Mouse (Mus musculus): Measurements from ENCODE around the gene Tbc1d8. TPM values are rescaled to one million over a fixed set of nuclear protein-coding genes. Genes with fewer than 3 reads are reported as not detected.

Gene Tbc1d8
- total and polyA plus RNA-seq, 2 experiments from 2014 or later: 6.4 to 16.7 TPM

DNA sequence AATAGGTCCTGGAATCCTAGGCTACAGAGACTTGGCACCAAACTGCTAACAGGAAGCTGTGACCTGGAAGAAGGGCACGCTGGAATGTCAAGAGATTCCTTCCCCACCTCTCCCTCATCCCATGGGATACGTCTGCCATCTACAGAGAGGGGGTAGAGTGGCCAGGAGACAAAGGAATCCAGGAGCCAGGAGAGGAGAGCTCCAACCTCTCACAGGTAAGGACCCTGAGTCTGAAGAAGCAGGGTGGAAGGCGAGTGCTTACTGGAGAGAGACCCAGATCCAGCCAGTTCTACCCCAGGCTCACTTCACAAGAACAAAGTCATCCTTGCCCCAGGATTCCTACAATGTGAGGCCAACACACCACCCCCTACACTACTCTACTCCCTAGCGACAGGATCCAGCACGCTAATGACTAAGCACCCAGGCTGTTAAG is 22.1 kb downstream of the Tbc1d8 start:
- ATAC-seq (ENCODE audit: insufficient read depth, low read depth) (no peak), DNase-seq (ENCODE audit: low spot score) (no peak)
- Histone ChIP-seq H3K36me3 (replicated peaks; ENCODE audit: control insufficient read depth, insufficient read depth, low read length) (no peaks in the 10 kb centered on the region), H3K4me3 (ENCODE audit: low read depth, low read length) (no peak overlapping the region), H3K4me1 (ENCODE audit: control insufficient read depth, insufficient read depth) (peaks cover 21% of the 10 kb centered on the region), H3K9ac (replicated peaks; ENCODE audit: low read depth, low read length) (no peak overlapping the region), H3K4me2 (ENCODE audit: low read depth, low read length) (no peak overlapping the region), H3K27ac (ENCODE audit: low read depth) (no peak overlapping the region), H3K27me3 (ENCODE audit: control insufficient read depth, insufficient read depth, low read length) (no peaks in the 10 kb centered on the region), H3K9me3 (replicated peaks; ENCODE audit: control insufficient read depth, low read length) (no peaks in the 10 kb centered on the region)
- WGBS: 62% methylated on average over 5 of the region's 5 CpGs
- TF ChIP-seq EP300 (IDR thresholded peaks at IDR 0.05; ENCODE audit: low read depth): no peak
- no peak for TF ChIP-seq CTCF (IDR thresholded peaks at IDR 0.05; ENCODE audit: low read depth)

DNA sequence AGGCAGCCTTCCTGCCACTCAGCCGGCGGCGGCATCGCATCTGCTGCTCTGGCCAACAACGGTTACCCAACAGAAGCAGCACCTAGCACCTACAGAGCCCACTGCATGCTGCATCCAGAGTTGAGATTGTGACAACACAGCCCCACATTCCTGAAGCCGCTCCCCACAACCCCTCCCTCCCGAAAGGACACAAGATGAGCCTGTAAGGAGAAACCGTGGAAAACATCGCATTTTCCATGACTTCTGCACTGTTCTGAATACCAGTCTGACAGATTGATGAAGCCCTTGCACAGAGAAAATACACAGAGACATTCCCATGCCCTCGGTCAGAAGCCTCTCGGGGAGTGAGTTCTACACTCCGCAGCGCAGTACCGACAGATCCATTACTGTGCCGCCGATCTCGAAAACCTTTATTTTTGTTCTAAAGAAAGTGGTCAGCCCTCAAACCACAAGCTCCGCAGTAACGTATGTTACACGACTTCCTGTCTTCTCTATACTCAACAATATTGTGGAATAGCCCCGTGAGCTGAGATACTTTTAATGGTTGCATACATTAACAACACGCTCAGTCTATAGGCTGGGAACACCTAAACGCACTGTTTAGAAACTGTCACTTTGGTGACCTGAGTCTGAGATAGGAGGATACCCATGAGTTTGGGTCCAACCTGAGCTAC is 23.1 kb downstream of the Tbc1d8 start:
- no peak overlapping the region for H3K27ac ChIP-seq (ENCODE audit: low read depth)
- no peaks in the 10 kb centered on the region for H3K9me3 ChIP-seq (replicated peaks; ENCODE audit: control insufficient read depth, low read length)
- H3K27me3 ChIP-seq (ENCODE audit: control insufficient read depth, insufficient read depth, low read length): no peaks in the 10 kb centered on the region
- WGBS: 77% methylated on average over 23 of the region's 23 CpGs
- H3K4me2 ChIP-seq (ENCODE audit: low read depth, low read length): no peak overlapping the region
- ATAC-seq (ENCODE audit: insufficient read depth, low read depth) (no peak), DNase-seq (ENCODE audit: low spot score) (no peak)
- no peak overlapping the region for H3K4me3 ChIP-seq (ENCODE audit: low read depth, low read length)
- H3K9ac ChIP-seq (replicated peaks; ENCODE audit: low read depth, low read length): no peak overlapping the region
- TF ChIP-seq EP300 (IDR thresholded peaks at IDR 0.05; ENCODE audit: low read depth): no peak
- TF ChIP-seq CTCF (IDR thresholded peaks at IDR 0.05; ENCODE audit: low read depth): no peak
- H3K36me3 ChIP-seq (replicated peaks; ENCODE audit: control insufficient read depth, insufficient read depth, low read length): no peaks in the 10 kb centered on the region
- peaks cover 27% of the 10 kb centered on the region for H3K4me1 ChIP-seq (ENCODE audit: control insufficient read depth, insufficient read depth)

DNA sequence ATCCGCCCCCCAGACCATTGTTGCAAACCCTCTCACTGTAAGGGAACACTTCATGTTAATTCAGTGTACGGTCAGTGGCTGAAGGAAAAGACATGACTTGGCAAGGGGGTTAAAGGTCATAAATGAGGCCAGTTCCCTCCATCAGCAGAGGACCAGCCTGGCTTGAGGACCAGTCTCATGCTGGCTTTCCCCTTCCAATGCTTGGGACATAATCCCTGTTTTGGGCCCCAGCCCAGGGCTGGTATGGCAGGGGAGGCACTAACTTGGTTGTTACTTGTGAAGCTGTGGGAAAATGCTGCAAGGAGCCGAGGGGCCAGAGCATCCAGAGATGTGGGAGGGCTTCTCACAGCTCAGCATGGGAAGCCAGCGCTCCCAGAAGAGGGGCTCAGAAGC is 23.8 kb downstream of the Tbc1d8 start:
- DNase-seq (ENCODE audit: low spot score): no peak
- peaks cover 33% of the 10 kb centered on the region for H3K4me1 ChIP-seq (ENCODE audit: control insufficient read depth, insufficient read depth)
- no peak overlapping the region for H3K4me3 ChIP-seq (ENCODE audit: low read depth, low read length)
- no peak overlapping the region for H3K4me2 ChIP-seq (ENCODE audit: low read depth, low read length)
- no peaks in the 10 kb centered on the region for H3K9me3 ChIP-seq (replicated peaks; ENCODE audit: control insufficient read depth, low read length)
- no peak overlapping the region for H3K27ac ChIP-seq (ENCODE audit: low read depth)
- H3K9ac ChIP-seq (replicated peaks; ENCODE audit: low read depth, low read length): no peak overlapping the region
- 72% methylated on average over 4 of the region's 4 CpGs for WGBS
- H3K36me3 ChIP-seq (replicated peaks; ENCODE audit: control insufficient read depth, insufficient read depth, low read length): no peaks in the 10 kb centered on the region
- no peak for ATAC-seq (ENCODE audit: insufficient read depth, low read depth)
- H3K27me3 ChIP-seq (ENCODE audit: control insufficient read depth, insufficient read depth, low read length): no peaks in the 10 kb centered on the region
- no peak for TF ChIP-seq EP300 (IDR thresholded peaks at IDR 0.05; ENCODE audit: low read depth)
- TF ChIP-seq CTCF (IDR thresholded peaks at IDR 0.05; ENCODE audit: low read depth): no peak

DNA sequence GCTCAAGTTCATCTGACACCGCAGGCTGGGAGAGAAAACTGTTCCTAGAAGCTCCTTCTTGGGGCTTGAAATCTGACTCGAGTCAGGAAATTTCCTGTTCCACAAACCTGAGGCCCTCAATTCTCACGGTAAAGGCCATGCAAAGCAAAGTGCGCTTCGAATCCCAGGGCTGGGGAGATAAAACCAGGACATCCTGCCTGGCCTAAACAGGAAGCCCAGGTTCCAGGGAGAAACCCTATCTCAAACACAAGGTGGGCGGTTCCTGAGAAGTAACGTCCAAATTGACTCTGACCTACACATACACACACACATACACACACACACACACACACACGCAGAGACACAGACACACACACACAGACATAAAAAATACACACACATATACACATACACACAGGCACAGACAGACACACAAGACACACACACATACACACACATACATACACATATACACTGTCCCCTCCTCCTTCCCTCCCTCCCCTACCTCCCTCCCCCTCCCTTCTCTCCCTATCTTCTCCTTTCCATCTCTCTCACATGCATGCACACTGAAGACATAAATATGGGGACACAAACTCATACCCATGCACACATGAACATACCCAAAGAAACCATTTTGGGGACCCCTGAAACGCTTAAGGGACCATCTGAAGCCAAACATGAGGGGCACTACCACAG is 24.3 kb downstream of the Tbc1d8 start:
- Histone ChIP-seq H3K4me1 (ENCODE audit: control insufficient read depth, insufficient read depth) (peaks cover 39% of the 10 kb centered on the region), H3K36me3 (replicated peaks; ENCODE audit: control insufficient read depth, insufficient read depth, low read length) (no peaks in the 10 kb centered on the region), H3K27me3 (ENCODE audit: control insufficient read depth, insufficient read depth, low read length) (no peaks in the 10 kb centered on the region), H3K9me3 (replicated peaks; ENCODE audit: control insufficient read depth, low read length) (no peaks in the 10 kb centered on the region), H3K27ac (ENCODE audit: low read depth) (peak overlapping the region; percentile 57; the same call in 1 of the 2 replicates), H3K4me2 (ENCODE audit: low read depth, low read length) (no peak overlapping the region), H3K4me3 (ENCODE audit: low read depth, low read length) (no peak overlapping the region), H3K9ac (replicated peaks; ENCODE audit: low read depth, low read length) (no peak overlapping the region)
- WGBS: 65% methylated on average over 9 of the region's 9 CpGs
- ATAC-seq (ENCODE audit: insufficient read depth, low read depth) (no peak), DNase-seq (ENCODE audit: low spot score) (no peak)
- TF ChIP-seq EP300 (IDR thresholded peaks at IDR 0.05; ENCODE audit: low read depth): no peak
- TF ChIP-seq CTCF (IDR thresholded peaks at IDR 0.05; ENCODE audit: low read depth): no peak

DNA sequence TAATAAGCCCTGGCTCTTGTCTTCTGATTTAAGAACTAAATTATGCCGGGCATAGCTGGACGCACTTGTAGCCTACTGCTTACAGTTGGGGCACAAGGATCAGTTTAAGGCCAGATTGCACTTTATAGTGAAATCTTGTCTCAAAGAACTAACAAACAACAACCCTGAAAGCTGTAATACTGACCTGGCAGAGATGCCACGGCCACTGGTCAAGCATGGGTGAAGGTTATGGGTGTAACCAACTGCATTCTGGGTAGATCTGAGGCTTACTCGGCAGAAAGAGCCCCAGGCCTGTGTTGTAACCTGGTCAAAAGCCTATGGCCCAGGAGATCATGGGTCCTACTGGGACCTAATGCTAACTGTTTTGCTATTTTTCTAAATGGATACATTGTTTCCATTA is 26.4 kb downstream of the Tbc1d8 start:
- DNase-seq (ENCODE audit: low spot score) (no peak), ATAC-seq (ENCODE audit: insufficient read depth, low read depth) (no peak)
- no peak for TF ChIP-seq CTCF (IDR thresholded peaks at IDR 0.05; ENCODE audit: low read depth)
- TF ChIP-seq EP300 (IDR thresholded peaks at IDR 0.05; ENCODE audit: low read depth): no peak
- Histone ChIP-seq H3K27ac (ENCODE audit: low read depth) (peak overlapping the region; percentile 22; the same call in 1 of the 2 replicates), H3K4me3 (ENCODE audit: low read depth, low read length) (no peak overlapping the region), H3K4me2 (ENCODE audit: low read depth, low read length) (no peak overlapping the region), H3K4me1 (ENCODE audit: control insufficient read depth, insufficient read depth) (peaks cover 40% of the 10 kb centered on the region), H3K27me3 (ENCODE audit: control insufficient read depth, insufficient read depth, low read length) (no peaks in the 10 kb centered on the region), H3K9me3 (replicated peaks; ENCODE audit: control insufficient read depth, low read length) (no peaks in the 10 kb centered on the region), H3K36me3 (replicated peaks; ENCODE audit: control insufficient read depth, insufficient read depth, low read length) (no peaks in the 10 kb centered on the region), H3K9ac (replicated peaks; ENCODE audit: low read depth, low read length) (no peak overlapping the region)
- WGBS: 83% methylated on average over 4 of the region's 4 CpGs
